Mouse (Mus musculus) limb, embryonic 13.5 days (tissue): ENCODE results near the gene Wdr6. TPM values are rescaled to one million over a fixed set of nuclear protein-coding genes. Genes with fewer than 3 reads are reported as not detected.
A peak's percentile ranks its signal among the peaks of the same experiment; 100 is the strongest.

Experiments used
- ATAC-seq: fragments of 200-750 bp; cut with Nextera tagmentation; 2 replicates; pipeline ENCODE4 v1.8.0; 2017; ENCODE audit warnings: low read depth, moderate number of reproducible peaks, moderate TSS enrichment; ENCODE audit not compliant: low FRiP score
- H3K27ac ChIP-seq: fragments of 300-500 bp; sonication (generic); 2 replicates; pipeline ENCODE4 v1.5.1; 2015; ENCODE audit warnings: inconsistent platforms, mild to moderate bottlenecking, moderate library complexity
- H3K27me3 ChIP-seq: fragments of 300-500 bp; sonication (generic); 2 replicates; pipeline ENCODE4 v1.6.1; 2015; ENCODE audit warnings: mild to moderate bottlenecking, inconsistent platforms
- H3K36me3 ChIP-seq: fragments of 300-500 bp; sonication (generic); 2 replicates; pipeline ENCODE4 v1.6.1; 2015; ENCODE audit warnings: inconsistent platforms, mild to moderate bottlenecking, moderate library complexity
- H3K4me1 ChIP-seq: fragments of 300-500 bp; sonication (generic); 2 replicates; pipeline ENCODE4 v1.6.1; 2015; ENCODE audit warnings: inconsistent platforms
- H3K4me2 ChIP-seq: fragments of 300-500 bp; sonication (generic); replicated peaks from 2 replicates; pipeline ENCODE4 v1.6.1; 2015; ENCODE audit warnings: inconsistent platforms, mild to moderate bottlenecking, moderate library complexity
- H3K4me3 ChIP-seq: fragments of 300-500 bp; sonication (generic); 2 replicates; pipeline ENCODE4 v1.5.1; 2015; ENCODE audit warnings: moderate library complexity, mild to moderate bottlenecking, inconsistent platforms
- H3K9ac ChIP-seq: fragments of 300-500 bp; sonication (generic); 2 replicates; pipeline ENCODE4 v1.6.1; 2015; ENCODE audit warnings: mild to moderate bottlenecking, inconsistent platforms
- H3K9me3 ChIP-seq: fragments of 300-500 bp; sonication (generic); 2 replicates; pipeline ENCODE4 v1.6.1; 2016; ENCODE audit warnings: inconsistent platforms
- WGBS: fragments of 180-500 bp; shearing (Covaris S2); methylation state at CpG from one replicate; pipeline ENCODE4 v1.1.7; 2015; 5-methylcytosine and 5-hydroxymethylcytosine counted together
- microRNA counts: library from miRNA; unstranded; fragments of <30 nt; microRNA quantifications from one replicate; lab custom pipeline; 2016
- microRNA-seq: library from miRNA; unstranded; fragments of <30 nt; microRNA quantifications from one replicate; pipeline ENCODE4, GENCODE M21; 2016
- polyA plus RNA-seq: library from polyadenylated mRNA; unstranded; fragments of >200 nt; fragmentation: Nextera tagmentation; extraction: Ambion mirVana; gene quantifications from 2 replicates; pipeline ENCODE4 v1.2.1, GENCODE M21; 2015

Wdr6 gene
- polyA plus RNA-seq, 1 experiment from 2014 or later: 167 TPM

DNA sequence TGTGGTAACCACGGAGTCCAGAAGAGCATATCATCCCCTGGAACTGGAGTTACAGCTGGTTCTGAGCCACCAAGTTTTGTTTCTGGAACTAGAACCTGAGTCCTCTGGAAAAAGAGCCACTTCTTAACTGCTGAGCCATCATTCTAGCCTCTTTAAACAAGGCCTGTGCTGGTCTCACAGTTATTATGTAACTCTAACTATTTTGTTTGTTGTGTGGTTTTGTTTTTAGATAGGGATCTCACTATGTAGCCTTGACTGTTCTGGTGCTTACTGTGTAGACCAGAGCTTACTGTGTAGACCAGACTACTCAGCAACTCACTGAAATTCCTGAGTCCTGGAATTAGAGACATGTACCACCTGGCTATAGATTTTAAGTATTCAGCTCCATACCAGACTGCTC, 31.7 kb downstream of the Wdr6 start:
- H3K27me3 ChIP-seq: no peaks in the 10 kb centered on the region
- H3K36me3 ChIP-seq: peaks cover 88% of the 10 kb centered on the region
- H3K9ac ChIP-seq: no peak overlapping the region
- H3K4me3 ChIP-seq: no peak overlapping the region
- WGBS: 95% methylated on average over 1 of the region's 1 CpGs
- no peak overlapping the region for H3K27ac ChIP-seq
- no peak for ATAC-seq
- no peaks in the 10 kb centered on the region for H3K4me1 ChIP-seq
- H3K4me2 ChIP-seq: no peak overlapping the region
- H3K9me3 ChIP-seq: no peaks in the 10 kb centered on the region

DNA sequence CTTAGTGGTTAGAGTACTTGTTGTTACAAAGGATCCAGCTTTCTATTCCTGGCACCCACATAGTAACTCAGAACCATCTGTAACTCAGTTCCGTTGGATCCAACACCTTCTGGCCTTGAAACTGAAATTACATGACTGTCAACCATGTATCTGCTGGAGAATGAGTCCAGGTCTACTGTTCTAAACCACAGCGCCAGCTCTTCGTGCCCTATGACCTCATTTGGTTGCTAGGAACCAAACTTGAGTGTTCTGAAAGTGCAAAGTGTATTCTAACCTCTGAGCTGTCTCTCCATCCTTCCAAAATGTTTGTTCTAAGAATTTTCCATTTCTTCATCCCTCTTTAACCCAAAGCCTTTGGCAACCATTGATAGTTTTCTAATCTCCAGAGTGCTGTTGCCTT, 32.6 kb downstream of the Wdr6 start:
- no peak overlapping the region for H3K9ac ChIP-seq
- no peaks in the 10 kb centered on the region for H3K9me3 ChIP-seq
- no peak overlapping the region for H3K4me2 ChIP-seq
- no peaks in the 10 kb centered on the region for H3K4me1 ChIP-seq
- ATAC-seq: no peak
- H3K36me3 ChIP-seq: peaks cover 93% of the 10 kb centered on the region
- H3K27ac ChIP-seq: no peak overlapping the region
- H3K4me3 ChIP-seq: no peak overlapping the region
- H3K27me3 ChIP-seq: no peaks in the 10 kb centered on the region
- 96% methylated on average over 3 of the region's 3 CpGs for WGBS

DNA sequence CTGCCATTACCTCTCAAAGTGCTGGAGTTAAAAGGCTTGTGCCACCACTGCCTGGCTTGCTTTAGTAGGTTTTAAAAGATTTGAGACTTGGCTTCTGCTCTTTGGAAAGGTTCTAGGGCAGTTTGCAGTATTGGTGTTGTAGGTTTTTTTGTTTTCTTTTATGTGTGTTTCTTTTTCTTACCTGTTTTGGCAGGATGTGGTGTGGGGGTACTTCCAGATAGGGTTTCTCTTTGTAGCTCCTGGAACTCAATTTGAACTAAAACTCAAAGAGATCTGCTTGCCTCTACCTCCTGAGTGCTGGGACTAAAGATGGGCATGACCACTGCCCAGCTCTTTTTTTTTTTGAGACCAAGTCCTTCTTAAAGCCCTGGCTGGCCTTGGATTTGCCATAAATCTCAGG, 37.7 kb downstream of the Wdr6 start:
- Histone ChIP-seq H3K4me1 (no peaks in the 10 kb centered on the region), H3K9ac (no peak overlapping the region), H3K9me3 (no peaks in the 10 kb centered on the region), H3K27ac (no peak overlapping the region), H3K4me3 (no peak overlapping the region), H3K4me2 (no peak overlapping the region), H3K36me3 (peaks cover 93% of the 10 kb centered on the region), H3K27me3 (no peaks in the 10 kb centered on the region)
- no peak for ATAC-seq

DNA sequence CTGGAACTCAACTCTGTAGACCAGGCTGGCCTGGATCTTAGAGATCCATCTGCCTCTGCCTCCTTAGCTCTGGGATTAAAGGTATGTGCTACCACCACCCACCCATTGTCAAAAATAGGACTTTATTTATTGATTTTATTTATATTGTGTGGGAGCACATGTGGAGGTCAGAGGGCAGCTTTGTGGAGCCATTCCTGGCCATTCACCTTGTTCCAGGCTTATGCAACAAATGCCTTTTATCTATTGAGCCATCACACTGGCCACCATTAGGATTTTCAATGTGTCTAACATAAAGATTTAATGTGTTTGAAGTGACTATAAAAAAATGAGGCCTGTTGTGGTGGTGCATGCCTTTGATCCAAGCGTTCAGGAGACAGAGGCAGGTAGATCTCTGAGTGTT, 47.0 kb downstream of the Wdr6 start:
- H3K9ac ChIP-seq: no peak overlapping the region
- H3K27ac ChIP-seq: no peak overlapping the region
- peaks cover 85% of the 10 kb centered on the region for H3K36me3 ChIP-seq
- H3K27me3 ChIP-seq: no peaks in the 10 kb centered on the region
- no peak for ATAC-seq
- WGBS: 98% methylated on average over 1 of the region's 1 CpGs
- H3K4me3 ChIP-seq: no peak overlapping the region
- no peaks in the 10 kb centered on the region for H3K9me3 ChIP-seq
- H3K4me1 ChIP-seq: no peaks in the 10 kb centered on the region
- H3K4me2 ChIP-seq: no peak overlapping the region

DNA sequence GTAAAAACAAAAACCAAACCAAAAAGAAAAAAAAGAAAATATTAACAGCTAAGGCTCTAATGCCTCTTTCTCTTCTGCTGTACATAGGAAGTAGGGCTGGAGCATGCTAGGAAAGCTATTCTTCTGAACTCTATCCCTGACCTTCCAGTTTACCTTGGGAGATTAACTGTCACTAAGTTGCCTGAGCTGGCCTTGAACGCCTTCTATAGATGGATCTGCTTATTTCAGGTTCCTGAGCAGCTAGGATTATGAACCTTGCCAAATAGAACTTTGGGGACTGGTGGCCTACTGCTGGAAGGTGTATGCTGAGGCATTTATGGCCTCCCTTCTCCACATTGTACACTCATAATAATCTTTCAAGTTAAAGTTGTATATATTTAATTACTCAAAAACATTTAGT, 47.6 kb downstream of the Wdr6 start:
- ATAC-seq: no peak
- WGBS: 90% methylated on average over 1 of the region's 1 CpGs
- no peak overlapping the region for H3K9ac ChIP-seq
- no peak overlapping the region for H3K27ac ChIP-seq
- no peaks in the 10 kb centered on the region for H3K27me3 ChIP-seq
- H3K4me3 ChIP-seq: no peak overlapping the region
- no peaks in the 10 kb centered on the region for H3K9me3 ChIP-seq
- peaks cover 80% of the 10 kb centered on the region for H3K36me3 ChIP-seq
- no peaks in the 10 kb centered on the region for H3K4me1 ChIP-seq
- H3K4me2 ChIP-seq: no peak overlapping the region

DNA sequence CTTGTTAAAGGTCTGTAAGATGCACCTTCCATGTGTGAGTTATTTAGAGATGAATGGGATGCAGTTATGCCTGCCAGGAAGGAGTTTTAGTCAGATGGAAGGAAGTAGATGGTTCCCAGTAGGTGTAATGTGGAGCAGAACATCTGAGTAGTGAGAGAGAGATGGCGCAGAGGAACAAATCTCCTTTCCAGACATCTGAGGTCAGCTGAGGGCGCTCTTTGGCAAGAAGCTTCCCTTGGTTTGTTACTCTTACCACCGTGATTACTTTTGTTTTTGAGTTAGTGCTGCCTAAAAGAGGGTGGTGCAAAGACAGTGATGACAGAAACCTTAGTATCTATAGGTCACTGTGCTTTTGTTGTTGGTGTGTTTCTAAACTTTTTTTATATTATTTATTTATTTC, 53.1 kb downstream of the Wdr6 start:
- H3K9me3 ChIP-seq: no peaks in the 10 kb centered on the region
- no peak for ATAC-seq
- no peak overlapping the region for H3K4me2 ChIP-seq
- H3K4me3 ChIP-seq: no peak overlapping the region
- no peaks in the 10 kb centered on the region for H3K27me3 ChIP-seq
- 89% methylated on average over 3 of the region's 3 CpGs for WGBS
- no peak overlapping the region for H3K9ac ChIP-seq
- H3K27ac ChIP-seq: no peak overlapping the region
- H3K4me1 ChIP-seq: no peaks in the 10 kb centered on the region
- peaks cover 39% of the 10 kb centered on the region for H3K36me3 ChIP-seq

DNA sequence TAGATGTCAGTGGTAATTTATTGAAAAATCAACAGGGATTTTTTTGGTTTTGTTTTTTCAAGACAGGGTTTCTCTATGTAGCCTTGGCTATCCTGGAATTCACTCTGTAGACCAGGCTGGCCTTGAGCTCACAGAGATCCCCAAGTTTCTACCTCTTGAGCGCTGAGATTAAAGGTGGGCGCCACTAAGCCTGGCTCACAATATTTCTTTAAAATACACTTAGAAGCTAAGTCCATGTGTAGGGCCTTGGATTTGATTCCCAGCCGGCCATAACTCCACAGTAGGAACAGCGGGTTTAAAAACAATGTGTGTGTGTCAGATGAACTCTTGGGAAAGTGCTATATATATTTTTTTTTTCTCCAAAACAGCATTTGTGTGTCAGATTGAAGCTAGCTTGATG, 55.2 kb downstream of the Wdr6 start:
- Histone ChIP-seq H3K4me2 (no peak overlapping the region), H3K9ac (no peak overlapping the region), H3K27me3 (no peaks in the 10 kb centered on the region), H3K4me3 (no peak overlapping the region), H3K27ac (no peak overlapping the region), H3K4me1 (peaks cover 13% of the 10 kb centered on the region), H3K9me3 (no peaks in the 10 kb centered on the region), H3K36me3 (peaks cover 27% of the 10 kb centered on the region)
- 94% methylated on average over 4 of the region's 4 CpGs for WGBS
- ATAC-seq: no peak

MicroRNAs within 50 kb of the gene (microRNA counts, 519-probe panel; counts per million panel counts)
- microRNA mmu-miR-191 (lab: Ali Mortazavi, UCI) (3,328 counts per million, percentile 57 among the panel's probes with 10 or more counts), microRNA mmu-miR-425 (lab: Ali Mortazavi, UCI) (3,031 counts per million, percentile 51 among the panel's probes with 10 or more counts)

Small RNA genes within 50 kb of the gene (microRNA-seq; reads per million reads assigned to microRNA genes)
- gene Gm24083: not detected
- gene Mir191: not detected
- 1,069 reads per million, percentile 76 among the genes with 10 or more reads in this experiment for gene Mir425

Other genes starting within 250 kb of the Wdr6 start
- 633 and 719 TPM in 2 replicates for gene Gpx1, start 239.8 kb downstream of the Wdr6 start, polyA plus RNA-seq
- 115 and 116 TPM in 2 replicates for gene Usp4, start 230.9 kb downstream of the Wdr6 start, polyA plus RNA-seq
- 0.52 and 0.99 TPM in 2 replicates for gene 1700102P08Rik, start 185.9 kb downstream of the Wdr6 start, polyA plus RNA-seq
- 1.6 and 2.0 TPM in 2 replicates for gene Ccdc36, start 150.3 kb downstream of the Wdr6 start, polyA plus RNA-seq
- gene BC048562, start 142.3 kb downstream of the Wdr6 start, polyA plus RNA-seq: not detected in 2 replicates
- gene Ccdc71, start 118.2 kb downstream of the Wdr6 start, polyA plus RNA-seq: 57.7 and 59.7 TPM in 2 replicates
- 37.8 and 38.9 TPM in 2 replicates for gene Klhdc8b, start 117.2 kb downstream of the Wdr6 start, polyA plus RNA-seq
- gene Lamb2, start 99.0 kb downstream of the Wdr6 start, polyA plus RNA-seq: 47.1 and 62.6 TPM in 2 replicates
- 68.3 and 75.9 TPM in 2 replicates for gene Usp19, start 88.1 kb downstream of the Wdr6 start, polyA plus RNA-seq
- 108 and 111 TPM in 2 replicates for gene Qars, start 71.0 kb downstream of the Wdr6 start, polyA plus RNA-seq
- gene Qrich1, start 61.9 kb downstream of the Wdr6 start, polyA plus RNA-seq: 134 and 137 TPM in 2 replicates
- gene Impdh2, start 18.5 kb downstream of the Wdr6 start, polyA plus RNA-seq: 188 and 190 TPM in 2 replicates
- gene Ndufaf3, start 11.3 kb downstream of the Wdr6 start, polyA plus RNA-seq: 41.2 and 45.6 TPM in 2 replicates
- gene Dalrd3, start 8.9 kb downstream of the Wdr6 start, polyA plus RNA-seq: 175 and 192 TPM in 2 replicates
- gene P4htm, start 18.9 kb upstream of the Wdr6 start, polyA plus RNA-seq: 11.2 and 11.7 TPM in 2 replicates
- 55.0 and 59.7 TPM in 2 replicates for gene Arih2, start 70.6 kb upstream of the Wdr6 start, polyA plus RNA-seq
- gene Slc25a20, start 83.3 kb upstream of the Wdr6 start, polyA plus RNA-seq: 45.7 and 50.4 TPM in 2 replicates
- gene Prkar2a, start 110.6 kb upstream of the Wdr6 start, polyA plus RNA-seq: 26.2 and 31.3 TPM in 2 replicates
- gene Ip6k2, start 205.1 kb upstream of the Wdr6 start, polyA plus RNA-seq: 149 and 152 TPM in 2 replicates
- gene Nckipsd, start 229.6 kb upstream of the Wdr6 start, polyA plus RNA-seq: 17.2 and 22.5 TPM in 2 replicates
- 0.09 and 0.13 TPM in 2 replicates for gene Celsr3, start 247.6 kb upstream of the Wdr6 start, polyA plus RNA-seq